Mouse (Mus musculus): ENCODE measurements around the gene Cacna2d3.
A peak's percentile ranks its signal among the peaks of the same experiment; 100 is the strongest.

Cacna2d3 gene

GRCm38 (mm10) chr14:29491786-29492185 is 229.9 kb downstream of the Cacna2d3 start:
- DNase-seq (ENCODE audit: low spot score in 2 of 2), result no peak

DNA sequence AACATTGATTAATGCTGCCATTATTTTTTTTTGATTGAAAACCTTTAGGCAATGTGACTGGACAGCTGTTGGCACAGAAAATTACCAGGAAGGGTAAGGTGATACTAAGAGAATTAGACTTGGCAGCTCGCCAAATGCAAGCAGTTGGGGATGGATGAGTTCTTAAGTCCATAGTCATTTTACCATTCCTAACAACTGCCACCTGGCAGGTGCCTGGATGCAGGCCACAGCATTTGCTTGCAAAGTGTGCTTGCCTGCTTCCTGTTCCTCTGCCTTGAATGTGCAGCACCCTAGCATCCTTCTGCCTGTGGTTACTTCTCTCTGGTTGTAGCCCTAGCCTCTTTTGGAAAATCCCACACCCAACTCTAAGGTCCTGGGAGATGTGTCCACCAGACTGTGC is 236.2 kb downstream of the Cacna2d3 start:
- no peak for DNase-seq (ENCODE audit: low spot score in 2 of 2)

GRCm38 (mm10) chr14:29478403-29478983 is 243.2 kb downstream of the Cacna2d3 start:
- peak; percentile 56 to 85 for DNase-seq (ENCODE audit: low spot score in 2 of 2)

DNA sequence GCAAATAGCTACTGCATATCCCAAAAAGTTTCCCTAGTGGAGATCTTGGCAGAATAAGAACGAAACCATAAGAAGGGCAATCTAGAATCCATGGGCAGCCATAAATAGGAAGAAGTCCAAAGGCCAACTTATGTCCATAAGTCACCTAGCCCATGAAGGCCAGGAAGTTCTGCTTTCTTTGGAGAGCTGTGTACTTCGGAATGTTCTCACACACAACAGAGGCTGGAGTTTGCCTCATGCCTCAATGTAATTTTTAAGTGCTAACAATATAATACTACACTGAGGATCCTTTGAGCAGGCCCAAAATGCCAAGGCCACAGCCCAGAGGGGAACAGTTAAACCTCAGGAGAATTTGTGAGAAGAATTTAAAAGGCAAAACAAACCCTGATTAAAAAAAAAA is 257.4 kb downstream of the Cacna2d3 start:
- no peak for DNase-seq (ENCODE audit: low spot score in 2 of 2)

GRCm38 (mm10) chr14:29449203-29449602 is 272.5 kb downstream of the Cacna2d3 start:
- no peak for DNase-seq (ENCODE audit: low spot score in 2 of 2)

DNA sequence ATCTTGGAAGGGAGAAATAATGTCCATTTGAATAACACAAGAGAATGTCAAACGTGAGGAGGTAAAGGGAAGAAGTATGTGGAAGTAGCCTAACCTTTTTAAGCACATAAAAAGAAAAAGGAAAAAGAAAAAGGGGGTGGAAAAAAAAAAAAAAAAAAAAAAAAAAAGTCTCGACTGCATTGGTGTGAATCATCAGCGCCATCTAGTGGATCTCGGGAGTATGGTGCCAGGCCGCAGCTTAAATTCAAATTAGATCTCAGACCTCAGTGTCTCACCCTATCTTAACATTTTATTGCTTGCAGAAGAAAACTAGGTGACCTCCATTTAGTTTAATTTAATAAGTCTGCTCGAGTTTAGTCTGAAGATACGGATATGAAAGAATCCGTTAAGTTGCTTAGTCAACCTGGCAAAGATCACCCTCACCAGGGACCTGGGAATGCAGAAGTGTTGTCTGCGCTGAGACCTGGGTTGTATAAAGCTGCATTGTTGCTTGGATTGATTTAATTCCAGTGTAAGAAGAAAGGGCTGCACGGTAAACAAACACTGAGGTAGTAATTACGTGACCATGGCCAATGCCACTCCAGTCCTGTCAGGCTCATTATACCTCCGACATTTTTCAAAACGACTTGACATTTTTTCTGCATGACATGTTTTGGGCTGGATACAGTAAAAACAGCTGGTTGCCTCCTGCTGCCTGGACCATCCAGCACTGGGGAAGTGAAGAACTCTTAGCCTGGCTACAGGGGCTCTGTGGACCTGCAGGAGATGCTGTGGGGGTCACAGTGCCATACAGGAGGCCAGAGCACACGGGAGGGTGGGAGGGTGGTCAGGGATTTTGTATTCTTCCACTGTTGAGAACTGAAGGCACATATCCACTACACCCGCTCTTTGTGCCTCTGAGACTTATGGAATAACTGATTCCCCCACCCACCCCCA is 278.3 kb downstream of the Cacna2d3 start:
- DNase-seq (ENCODE audit: low spot score in 2 of 2), result peak; percentile 42 to 53

- no peak for DNase-seq (ENCODE audit: low spot score in 2 of 2)
Observed at GRCm38 (mm10) chr14:29442476-29442875, 279.2 kb downstream of the Cacna2d3 start.

- DNase-seq (ENCODE audit: low spot score in 2 of 2), result no peak
Observed at GRCm38 (mm10) chr14:29438666-29439065, 283.0 kb downstream of the Cacna2d3 start.

DNA sequence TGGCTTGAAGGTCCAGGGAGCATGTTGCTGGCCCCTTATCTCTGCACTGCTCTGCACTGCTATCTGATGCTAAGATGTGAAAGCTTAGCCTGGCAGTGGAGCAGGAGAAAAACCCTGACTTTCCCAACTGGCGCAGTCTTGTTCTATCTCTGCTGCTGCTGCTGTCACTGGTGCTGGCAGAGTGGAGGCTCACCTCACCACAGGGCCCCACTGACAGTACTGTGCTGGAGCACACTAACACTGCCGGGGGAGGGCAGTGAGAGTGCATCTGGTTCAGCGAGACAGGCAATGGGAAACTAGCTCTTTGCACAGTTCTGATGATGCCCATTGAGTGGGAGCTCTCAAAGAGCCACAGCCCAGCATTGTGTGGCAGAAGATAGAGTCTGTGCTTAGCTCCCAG is 283.4 kb downstream of the Cacna2d3 start:
- DNase-seq (ENCODE audit: low spot score in 2 of 2), result no peak

DNA sequence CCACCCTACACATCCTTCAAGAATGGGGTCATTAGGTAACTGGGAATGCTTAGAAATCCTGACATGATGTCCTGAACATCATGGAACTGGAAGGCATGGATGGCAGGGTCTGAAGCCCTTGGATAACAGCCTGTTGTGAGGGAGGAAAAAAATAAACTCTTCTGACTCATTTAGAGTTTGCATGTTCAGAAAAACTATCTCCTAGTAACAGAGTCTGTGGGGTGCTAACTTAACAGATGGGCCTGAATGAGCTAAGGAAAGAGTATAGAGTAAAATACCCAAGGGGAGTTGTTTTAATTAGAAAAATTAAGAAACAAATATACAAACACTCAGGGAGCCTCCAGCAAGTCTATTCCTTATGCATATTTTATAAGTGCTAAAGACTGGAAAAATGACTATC is 286.5 kb downstream of the Cacna2d3 start:
- no peak for DNase-seq (ENCODE audit: low spot score in 2 of 2)

DNA sequence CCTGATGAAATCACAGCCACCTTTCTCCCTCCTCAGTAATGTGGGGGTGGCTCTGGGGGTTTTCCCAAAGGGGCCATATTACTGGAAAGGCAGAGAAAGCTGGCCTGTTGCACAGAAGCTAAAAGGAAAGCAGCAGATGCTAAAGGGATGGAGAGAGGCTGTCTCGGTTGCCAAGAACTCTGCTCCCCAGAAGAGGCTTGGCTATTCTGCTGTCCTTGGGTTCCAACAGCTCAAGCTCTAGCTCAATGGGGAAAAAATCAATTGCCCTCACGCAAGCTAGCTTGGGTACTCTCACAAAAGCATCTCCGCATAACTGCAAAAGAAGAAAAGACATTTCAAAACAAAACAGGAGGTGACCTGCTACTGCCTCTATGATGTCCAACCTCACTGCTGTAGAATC is 287.9 kb downstream of the Cacna2d3 start:
- DNase-seq (ENCODE audit: low spot score in 2 of 2), result no peak

- DNase-seq (ENCODE audit: low spot score in 2 of 2), result no peak
Observed at GRCm38 (mm10) chr14:29433076-29433714, 288.5 kb downstream of the Cacna2d3 start.

DNA sequence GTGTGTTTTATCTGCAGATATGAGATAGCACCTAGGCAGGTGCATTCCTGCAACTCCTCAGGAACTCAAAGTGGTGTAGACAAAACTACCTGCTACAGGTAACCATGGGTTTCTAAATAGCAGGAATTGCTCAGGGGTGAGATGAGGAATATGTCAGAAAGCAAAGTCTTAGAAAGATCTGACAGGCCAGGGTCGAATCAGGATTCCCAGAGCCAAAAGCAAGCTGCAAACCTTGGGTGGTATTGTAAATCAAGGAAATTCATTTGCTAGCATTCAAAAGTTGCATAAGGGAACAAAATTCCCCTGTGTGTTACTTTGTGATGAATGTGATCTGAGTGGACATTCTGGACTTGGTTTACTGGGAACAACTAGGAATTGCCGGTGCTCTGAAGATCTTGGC is 291.9 kb downstream of the Cacna2d3 start:
- no peak for DNase-seq (ENCODE audit: low spot score in 2 of 2)

- no peak for DNase-seq (ENCODE audit: low spot score in 2 of 2)
Observed at GRCm38 (mm10) chr14:29425666-29426065, 296.0 kb downstream of the Cacna2d3 start.

DNA sequence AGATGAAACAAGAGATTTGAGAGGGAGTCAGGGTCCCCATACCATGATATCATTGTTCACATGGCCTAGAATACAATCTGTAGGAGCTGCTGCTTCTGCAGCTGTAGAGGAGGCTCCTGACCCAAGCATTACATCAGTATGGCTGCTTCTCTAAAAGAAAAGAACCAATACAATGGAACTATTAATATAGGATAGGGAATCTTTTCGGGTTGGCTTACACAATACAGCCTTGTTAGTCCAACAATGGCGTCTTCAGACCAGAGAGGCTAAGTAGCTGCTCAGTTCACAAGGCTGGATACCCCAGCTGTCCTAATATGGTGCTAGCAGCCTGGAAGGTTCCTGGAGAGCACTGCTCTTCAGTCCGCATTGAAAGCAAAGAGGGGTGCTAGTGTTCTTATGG is 296.5 kb downstream of the Cacna2d3 start:
- no peak for DNase-seq (ENCODE audit: low spot score in 2 of 2)

- DNase-seq (ENCODE audit: low spot score in 2 of 2), result no peak
Observed at GRCm38 (mm10) chr14:29405878-29406165, 315.8 kb downstream of the Cacna2d3 start.

GRCm38 (mm10) chr14:29405125-29405877 is 316.4 kb downstream of the Cacna2d3 start:
- DNase-seq (ENCODE audit: low spot score in 2 of 2), result peak; percentile 8

GRCm38 (mm10) chr14:29403849-29404808 is 317.5 kb downstream of the Cacna2d3 start:
- no peak for DNase-seq (ENCODE audit: low spot score in 2 of 2)

GRCm38 (mm10) chr14:29402471-29402870 is 319.2 kb downstream of the Cacna2d3 start:
- no peak for DNase-seq (ENCODE audit: low spot score in 2 of 2)

- no peak for DNase-seq (ENCODE audit: low spot score in 2 of 2)
Observed at GRCm38 (mm10) chr14:29393786-29394185, 327.9 kb downstream of the Cacna2d3 start.

- DNase-seq (ENCODE audit: low spot score in 2 of 2), result no peak
Observed at GRCm38 (mm10) chr14:29392851-29393250, 328.8 kb downstream of the Cacna2d3 start.
